Comparison of ENCODE assay signal across 22 mouse cellular contexts in genomic region chr2:49775187-49775586, GRCm38 (mm10). TPM values are rescaled to one million over a fixed set of nuclear protein-coding genes. Genes with fewer than 3 reads are reported as not detected.
DNase-seq lines count a peak whose midpoint lies in the region; ATAC-seq lines count a peak whose summit lies in the region.
"Had no signal": no experiment of that assay in that cellular context is flagged by ENCODE, and none has a peak within 500 bp of the region (broad histone marks: within the 10 kb centered on the region; RNA-seq: fewer than 3 reads in every experiment).

No protein-coding gene starts in this region.

- no peak overlapping the region for H3K4me2 ChIP-seq in liver, embryonic 13.5 days
- H3K4me2 ChIP-seq in liver, embryonic 12.5 days = no peak overlapping the region
- H3K4me2 ChIP-seq in liver, embryonic 15.5 days = no peak overlapping the region
- H3K4me2 ChIP-seq in hindbrain, embryonic 11.5 days (replicated peaks; ENCODE audit: low read depth, low read length) = no peak overlapping the region
- H3K4me2 ChIP-seq: embryonic facial prominence, embryonic 13.5 days; heart, embryonic 11.5 days; hindbrain, embryonic 13.5 days had no signal

- no peaks in the 10 kb centered on the region for H3K36me3 ChIP-seq in liver, embryonic 13.5 days
- no peaks in the 10 kb centered on the region for H3K36me3 ChIP-seq in liver, embryonic 12.5 days
- no peaks in the 10 kb centered on the region for H3K36me3 ChIP-seq in liver, embryonic 15.5 days (replicated peaks)
- H3K36me3 ChIP-seq in hindbrain, embryonic 11.5 days (ENCODE audit: control insufficient read depth, insufficient read depth, low read length) = no peaks in the 10 kb centered on the region
- peaks cover 24% of the 10 kb centered on the region for H3K36me3 ChIP-seq in embryonic facial prominence, embryonic 10.5 days (replicated peaks)

- H3K9ac ChIP-seq in liver, embryonic 13.5 days = no peak overlapping the region
- H3K9ac ChIP-seq in liver, embryonic 12.5 days = no peak overlapping the region
- H3K9ac ChIP-seq in liver, embryonic 15.5 days = no peak overlapping the region
- H3K9ac ChIP-seq in hindbrain, embryonic 11.5 days (ENCODE audit: low read depth, low read length) = no peak overlapping the region
- H3K9ac ChIP-seq: embryonic facial prominence, embryonic 13.5 days; forebrain, postnatal 0 days; hindbrain, embryonic 13.5 days had no signal

- no peak overlapping the region for H3K4me3 ChIP-seq in liver, embryonic 13.5 days (replicated peaks)
- no peak overlapping the region for H3K4me3 ChIP-seq in liver, embryonic 12.5 days
- H3K4me3 ChIP-seq in liver, embryonic 15.5 days (replicated peaks) = no peak overlapping the region
- no peak overlapping the region for H3K4me3 ChIP-seq in hindbrain, embryonic 11.5 days (ENCODE audit: low read depth, low read length)
- H3K4me3 ChIP-seq in embryonic facial prominence, embryonic 10.5 days = no peak overlapping the region
- H3K4me3 ChIP-seq: embryonic facial prominence, embryonic 13.5 days; gastrocnemius, adult 2 months; hindbrain, embryonic 13.5 days had no signal

- H3K4me1 ChIP-seq in liver, embryonic 13.5 days (replicated peaks) = peaks cover 59% of the 10 kb centered on the region
- peaks cover 50% of the 10 kb centered on the region for H3K4me1 ChIP-seq in liver, embryonic 12.5 days
- peaks cover 53% of the 10 kb centered on the region for H3K4me1 ChIP-seq in liver, embryonic 15.5 days (replicated peaks)
- H3K4me1 ChIP-seq in hindbrain, embryonic 11.5 days (replicated peaks; ENCODE audit: control insufficient read depth, insufficient read depth, low read length) = no peaks in the 10 kb centered on the region; the same call in 1 of the 2 replicates
- H3K4me1 ChIP-seq in embryonic facial prominence, embryonic 10.5 days = peaks cover 4% of the 10 kb centered on the region; the same call in 1 of the 2 replicates
- H3K4me1 ChIP-seq: hindbrain, embryonic 13.5 days had no signal

- 59% methylated on average over 4 of the region's 4 CpGs for WGBS in liver, embryonic 13.5 days (ENCODE audit: insufficient replicate concordance)
- WGBS in liver, embryonic 12.5 days (ENCODE audit: insufficient replicate concordance) = 76% methylated on average over 4 of the region's 4 CpGs
- WGBS in liver, embryonic 15.5 days (ENCODE audit: insufficient replicate concordance) = 65% methylated on average over 4 of the region's 4 CpGs
- WGBS in hindbrain, embryonic 11.5 days = 91% methylated on average over 4 of the region's 4 CpGs
- WGBS in embryonic facial prominence, embryonic 10.5 days = 89% methylated on average over 4 of the region's 4 CpGs

- no peak for DNase-seq in liver, embryonic 13.5 days
- DNase-seq in c-Kit-positive CD71-positive TER-119-positive erythroid progenitor cells, embryonic 14.5 days (ENCODE audit: low spot score) = peak; percentile 22
- no peak for DNase-seq in hindbrain, embryonic 11.5 days (ENCODE audit: low spot score)
- no peak for DNase-seq in embryonic facial prominence, embryonic 10.5 days (ENCODE audit: low spot score)
- DNase-seq in spleen, postnatal 4 days (ENCODE audit: low spot score in 2 of 2) = no peak
- DNase-seq: adrenal gland, postnatal 10 days; B cell, adult 2 months; cerebellum, adult 11 months; cerebellum, adult 2 months; cerebellum, adult 9-11 months; forebrain, postnatal 0 days; gastrocnemius, adult 2 months; gastrocnemius, postnatal 14 days; heart, adult 11 months had no signal

- peak overlapping the region; percentile 86; the same call in 1 of the 2 replicates for H3K27ac ChIP-seq in liver, embryonic 13.5 days
- no peak overlapping the region; the same call in 1 of the 2 replicates for H3K27ac ChIP-seq in liver, embryonic 12.5 days
- peak overlapping the region; percentile 29; the same call in 1 of the 2 replicates for H3K27ac ChIP-seq in liver, embryonic 15.5 days (replicated peaks)
- H3K27ac ChIP-seq in hindbrain, embryonic 11.5 days (ENCODE audit: low read depth, low read length) = no peak overlapping the region
- H3K27ac ChIP-seq in embryonic facial prominence, embryonic 10.5 days (replicated peaks) = no peak overlapping the region
- H3K27ac ChIP-seq: embryonic facial prominence, embryonic 13.5 days; gastrocnemius, adult 2 months; hindbrain, embryonic 13.5 days had no signal

- no peaks in the 10 kb centered on the region for H3K9me3 ChIP-seq in liver, embryonic 13.5 days (replicated peaks)
- no peaks in the 10 kb centered on the region for H3K9me3 ChIP-seq in liver, embryonic 12.5 days (replicated peaks)
- H3K9me3 ChIP-seq in liver, embryonic 15.5 days (replicated peaks) = no peaks in the 10 kb centered on the region
- H3K9me3 ChIP-seq in hindbrain, embryonic 11.5 days (ENCODE audit: control insufficient read depth, low read length) = no peaks in the 10 kb centered on the region
- H3K9me3 ChIP-seq in embryonic facial prominence, embryonic 10.5 days = no peaks in the 10 kb centered on the region
- H3K9me3 ChIP-seq: embryonic facial prominence, embryonic 13.5 days; hindbrain, embryonic 13.5 days had no signal

- no peaks in the 10 kb centered on the region for H3K27me3 ChIP-seq in liver, embryonic 13.5 days
- no peaks in the 10 kb centered on the region for H3K27me3 ChIP-seq in liver, embryonic 12.5 days (replicated peaks)
- H3K27me3 ChIP-seq in liver, embryonic 15.5 days = no peaks in the 10 kb centered on the region
- no peaks in the 10 kb centered on the region for H3K27me3 ChIP-seq in hindbrain, embryonic 11.5 days (ENCODE audit: control insufficient read depth, insufficient read depth, low read length)
- H3K27me3 ChIP-seq in embryonic facial prominence, embryonic 10.5 days (replicated peaks; ENCODE audit: low read depth, poor library complexity, severe bottlenecking) = no peaks in the 10 kb centered on the region
- H3K27me3 ChIP-seq: CH12.LX; embryonic facial prominence, embryonic 13.5 days; hindbrain, embryonic 13.5 days had no signal

- no peak for ATAC-seq in liver, embryonic 13.5 days (ENCODE audit: low read depth)
- ATAC-seq in liver, embryonic 12.5 days = no peak
- no peak for ATAC-seq in liver, embryonic 15.5 days (ENCODE audit: insufficient read depth)
- no peak for ATAC-seq in hindbrain, embryonic 11.5 days (ENCODE audit: low FRiP score)
- ATAC-seq: activated CD4-positive, CD25-positive, alpha-beta regulatory T cell, adult 4 months; forebrain, postnatal 0 days; hindbrain, embryonic 16.5 days had no signal

RNA-seq across cellular contexts. Expression of gene Lypd6b, which starts 12.3 kb away (rescaled TPM):
- polyA plus RNA-seq in liver, embryonic 13.5 days (2015; fragmentation: Nextera tagmentation; extraction: Ambion mirVana) = 0.05 TPM in 1 of 2 replicates, not detected in the other
- 0.12 TPM in 1 of 2 replicates, not detected in the other for polyA plus RNA-seq in liver, embryonic 12.5 days (2016; fragmentation: Nextera tagmentation; extraction: Ambion mirVana)
- polyA plus RNA-seq in liver, embryonic 15.5 days (2015; fragmentation: Nextera tagmentation; extraction: Ambion mirVana) = not detected in 2 replicates
- polyA plus RNA-seq in hindbrain, embryonic 11.5 days (2014; fragmentation: Nextera tagmentation; extraction: Ambion mirVana) = 1.5 and 2.1 TPM in 2 replicates
- polyA plus RNA-seq in embryonic facial prominence, embryonic 10.5 days (2016; fragmentation: Nextera tagmentation; extraction: Ambion mirVana) = 2.9 and 3.9 TPM in 2 replicates

Comparison
In these comparisons a context has a peak if more than half of its experiments do, and no peak if none do; other contexts are left out.
1. H3K27ac ChIP-seq: peak in liver, embryonic 13.5 days (single experiment) and liver, embryonic 15.5 days (single experiment); none in liver, embryonic 12.5 days (single experiment), hindbrain, embryonic 11.5 days (single experiment) and embryonic facial prominence, embryonic 10.5 days (single experiment).